Mouse (Mus musculus): Measurements from ENCODE around the gene Msantd2. TPM values are rescaled to one million over a fixed set of nuclear protein-coding genes. Genes with fewer than 3 reads are reported as not detected.

Gene Msantd2
- polyA plus RNA-seq, 1 experiment from 2014 or later, result 39.9 TPM

- H3K4me1 ChIP-seq (ENCODE audit: control insufficient read depth, insufficient read depth, low read length), result no peaks in the 10 kb centered on the region
- H3K4me3 ChIP-seq (ENCODE audit: low read depth, low read length), result no peak overlapping the region
- no peak for ATAC-seq (ENCODE audit: insufficient read depth, low FRiP score, low TSS enrichment)
- 92% methylated on average over 1 of the region's 1 CpGs for WGBS
- H3K4me2 ChIP-seq (ENCODE audit: low read depth), result no peak overlapping the region
- H3K27ac ChIP-seq (ENCODE audit: low read depth, low read length), result no peak overlapping the region
- no peaks in the 10 kb centered on the region for H3K27me3 ChIP-seq (ENCODE audit: control insufficient read depth, insufficient read depth, low read length)
- no peaks in the 10 kb centered on the region for H3K9me3 ChIP-seq (ENCODE audit: control insufficient read depth, low read length)
- no peaks in the 10 kb centered on the region for H3K36me3 ChIP-seq (ENCODE audit: control insufficient read depth, insufficient read depth, low read length)
- no peak for DNase-seq (ENCODE audit: low spot score)
- H3K9ac ChIP-seq (ENCODE audit: low read length), result no peak overlapping the region
Measured at GRCm38 (mm10) chr9:37517467-37517866, 28.3 kb downstream of the Msantd2 start.

- WGBS, result 92% methylated on average over 8 of the region's 8 CpGs
- H3K36me3 ChIP-seq (ENCODE audit: control insufficient read depth, insufficient read depth, low read length), result peaks cover 7% of the 10 kb centered on the region
Measured at GRCm38 (mm10) chr9:37518991-37519390, 29.9 kb downstream of the Msantd2 start.

GRCm38 (mm10) chr9:37519995-37520394 lies 30.9 kb downstream of the Msantd2 start:
- Histone ChIP-seq H3K27ac (ENCODE audit: low read depth, low read length) (no peak overlapping the region), H3K4me2 (ENCODE audit: low read depth) (no peak overlapping the region), H3K4me3 (ENCODE audit: low read depth, low read length) (no peak overlapping the region), H3K4me1 (ENCODE audit: control insufficient read depth, insufficient read depth, low read length) (no peaks in the 10 kb centered on the region), H3K9me3 (ENCODE audit: control insufficient read depth, low read length) (no peaks in the 10 kb centered on the region), H3K27me3 (ENCODE audit: control insufficient read depth, insufficient read depth, low read length) (no peaks in the 10 kb centered on the region), H3K36me3 (ENCODE audit: control insufficient read depth, insufficient read depth, low read length) (peaks cover 9% of the 10 kb centered on the region), H3K9ac (ENCODE audit: low read length) (no peak overlapping the region)
- 89% methylated on average over 2 of the region's 2 CpGs for WGBS
- ATAC-seq (ENCODE audit: insufficient read depth, low FRiP score, low TSS enrichment), result no peak
- no peak for DNase-seq (ENCODE audit: low spot score)

More at GRCm38 (mm10) chr9:37518991-37519390, 29.9 kb downstream of the Msantd2 start:
- Histone ChIP-seq H3K9me3 (ENCODE audit: control insufficient read depth, low read length) (no peaks in the 10 kb centered on the region), H3K4me3 (ENCODE audit: low read depth, low read length) (no peak overlapping the region), H3K27me3 (ENCODE audit: control insufficient read depth, insufficient read depth, low read length) (no peaks in the 10 kb centered on the region), H3K27ac (ENCODE audit: low read depth, low read length) (no peak overlapping the region), H3K9ac (ENCODE audit: low read length) (no peak overlapping the region), H3K4me1 (ENCODE audit: control insufficient read depth, insufficient read depth, low read length) (no peaks in the 10 kb centered on the region), H3K4me2 (ENCODE audit: low read depth) (no peak overlapping the region)
- DNase-seq (ENCODE audit: low spot score) (no peak), ATAC-seq (ENCODE audit: insufficient read depth, low FRiP score, low TSS enrichment) (no peak)

- 92% methylated on average over 2 of the region's 2 CpGs for WGBS
- peaks cover 45% of the 10 kb centered on the region for H3K27me3 ChIP-seq (ENCODE audit: control insufficient read depth, insufficient read depth, low read length)
- no peak for DNase-seq (ENCODE audit: low spot score)
Measured at GRCm38 (mm10) chr9:37525461-37525860, 36.3 kb downstream of the Msantd2 start.

GRCm38 (mm10) chr9:37526443-37527395 lies 37.6 kb downstream of the Msantd2 start:
- DNase-seq (ENCODE audit: low spot score) (no peak), ATAC-seq (ENCODE audit: insufficient read depth, low FRiP score, low TSS enrichment) (no peak)

More at GRCm38 (mm10) chr9:37525461-37525860, 36.3 kb downstream of the Msantd2 start:
- Histone ChIP-seq H3K4me1 (ENCODE audit: control insufficient read depth, insufficient read depth, low read length) (peaks cover 14% of the 10 kb centered on the region), H3K4me2 (ENCODE audit: low read depth) (no peak overlapping the region), H3K4me3 (ENCODE audit: low read depth, low read length) (no peak overlapping the region), H3K9ac (ENCODE audit: low read length) (no peak overlapping the region), H3K27ac (ENCODE audit: low read depth, low read length) (no peak overlapping the region), H3K36me3 (ENCODE audit: control insufficient read depth, insufficient read depth, low read length) (peaks cover 9% of the 10 kb centered on the region), H3K9me3 (ENCODE audit: control insufficient read depth, low read length) (no peaks in the 10 kb centered on the region)
- ATAC-seq (ENCODE audit: insufficient read depth, low FRiP score, low TSS enrichment), result no peak

GRCm38 (mm10) chr9:37527396-37528224 lies 38.5 kb downstream of the Msantd2 start, which contains the start of gene Esam:
TSS of gene Esam (plus strand) at chr9:37528078.
- DNase-seq (ENCODE audit: low spot score) (peak; percentile 35), ATAC-seq (ENCODE audit: insufficient read depth, low FRiP score, low TSS enrichment) (no peak)
- H3K9me3 ChIP-seq (ENCODE audit: control insufficient read depth, low read length), result no peaks in the 10 kb centered on the region
- peaks cover 21% of the 10 kb centered on the region for H3K4me1 ChIP-seq (ENCODE audit: control insufficient read depth, insufficient read depth, low read length)
- H3K9ac ChIP-seq (ENCODE audit: low read length), result no peak within 1 kb of the TSS
- peaks cover 62% of the 10 kb centered on the region for H3K27me3 ChIP-seq (ENCODE audit: control insufficient read depth, insufficient read depth, low read length)
- peak within 1 kb of the TSS; percentile 15; the same call in 1 of the 2 replicates for H3K4me3 ChIP-seq (ENCODE audit: low read depth, low read length)
- H3K36me3 ChIP-seq (ENCODE audit: control insufficient read depth, insufficient read depth, low read length), result peaks cover 9% of the 10 kb centered on the region
- 4% methylated on average over 41 of the region's 41 CpGs for WGBS
- H3K27ac ChIP-seq (ENCODE audit: low read depth, low read length), result no peak within 1 kb of the TSS
- H3K4me2 ChIP-seq (ENCODE audit: low read depth), result peak within 1 kb of the TSS; percentile 16; the same call in 1 of the 2 replicates

More at GRCm38 (mm10) chr9:37526443-37527395, 37.6 kb downstream of the Msantd2 start:
- H3K9me3 ChIP-seq (ENCODE audit: control insufficient read depth, low read length), result no peaks in the 10 kb centered on the region
- H3K9ac ChIP-seq (ENCODE audit: low read length), result no peak overlapping the region
- 23% methylated on average over 21 of the region's 21 CpGs for WGBS
- H3K36me3 ChIP-seq (ENCODE audit: control insufficient read depth, insufficient read depth, low read length), result peaks cover 9% of the 10 kb centered on the region
- H3K27me3 ChIP-seq (ENCODE audit: control insufficient read depth, insufficient read depth, low read length), result peaks cover 57% of the 10 kb centered on the region
- H3K4me3 ChIP-seq (ENCODE audit: low read depth, low read length), result no peak overlapping the region
- H3K4me1 ChIP-seq (ENCODE audit: control insufficient read depth, insufficient read depth, low read length), result peaks cover 21% of the 10 kb centered on the region
- H3K4me2 ChIP-seq (ENCODE audit: low read depth), result no peak overlapping the region
- no peak overlapping the region for H3K27ac ChIP-seq (ENCODE audit: low read depth, low read length)

- WGBS, result 21% methylated on average over 9 of the region's 9 CpGs
- DNase-seq (ENCODE audit: low spot score), result no peak
- ATAC-seq (ENCODE audit: insufficient read depth, low FRiP score, low TSS enrichment), result no peak
- peak overlapping the region; percentile 10; the same call in 1 of the 2 replicates for H3K4me3 ChIP-seq (ENCODE audit: low read depth, low read length)
- H3K4me1 ChIP-seq (ENCODE audit: control insufficient read depth, insufficient read depth, low read length), result peaks cover 21% of the 10 kb centered on the region
- no peak overlapping the region for H3K4me2 ChIP-seq (ENCODE audit: low read depth)
- peaks cover 62% of the 10 kb centered on the region for H3K27me3 ChIP-seq (ENCODE audit: control insufficient read depth, insufficient read depth, low read length)
- peaks cover 4% of the 10 kb centered on the region for H3K36me3 ChIP-seq (ENCODE audit: control insufficient read depth, insufficient read depth, low read length)
- H3K9ac ChIP-seq (ENCODE audit: low read length), result no peak overlapping the region
- H3K9me3 ChIP-seq (ENCODE audit: control insufficient read depth, low read length), result no peaks in the 10 kb centered on the region
- no peak overlapping the region for H3K27ac ChIP-seq (ENCODE audit: low read depth, low read length)
Measured at GRCm38 (mm10) chr9:37528225-37528970, 39.3 kb downstream of the Msantd2 start.

Data from neural tube, embryonic 11.5 days (tissue).